ENCODE assay signal across 9 mouse cellular contexts in the genomic region with DNA sequence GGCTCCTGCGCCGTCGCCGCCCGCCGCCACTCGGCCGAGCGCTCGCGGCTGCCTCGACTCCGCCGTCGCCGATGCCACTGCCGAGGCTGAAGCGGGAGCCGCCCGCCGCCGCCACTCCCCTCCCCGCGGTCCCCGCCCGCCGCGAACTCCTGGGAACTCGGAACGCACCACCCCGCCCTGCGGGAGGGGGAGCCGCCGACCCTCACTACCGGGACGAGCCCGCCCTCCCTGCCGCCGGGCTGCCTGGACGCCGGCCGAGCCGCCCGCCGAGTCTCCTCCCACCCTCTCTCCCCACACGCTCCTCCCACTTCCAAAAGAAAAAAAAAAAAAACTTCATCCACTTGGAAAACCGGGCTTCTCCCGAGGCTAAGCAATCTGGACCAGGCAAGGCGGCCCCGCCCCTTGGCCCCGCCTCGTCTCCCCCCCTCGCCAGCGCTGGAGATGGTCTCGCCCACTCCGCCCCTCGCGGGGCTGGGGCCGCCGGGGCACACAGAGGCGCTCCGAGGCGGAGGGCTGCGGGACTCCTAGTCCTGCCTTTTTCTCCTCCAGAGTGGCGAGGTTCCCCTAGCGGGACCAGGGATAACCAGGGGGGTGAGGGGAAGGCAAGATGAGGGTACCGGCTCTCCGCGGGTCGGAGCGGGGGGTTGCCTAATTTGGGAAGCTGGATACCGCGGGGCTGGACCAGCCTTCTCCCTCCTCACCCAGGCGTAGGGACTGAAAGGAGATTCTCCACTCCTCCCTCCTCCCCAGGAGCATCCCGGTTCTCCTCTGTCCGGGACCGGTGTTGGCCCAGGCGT. TPM values are rescaled to one million over a fixed set of nuclear protein-coding genes. Genes with fewer than 3 reads are reported as not detected.
DNase-seq lines count a peak whose midpoint lies in the region; ATAC-seq and TF ChIP-seq lines count a peak whose summit lies in the region.
"Had no signal": no experiment of that assay in that cellular context is flagged by ENCODE, and none has a peak within 500 bp of the region (broad histone marks: within the 10 kb centered on the region; RNA-seq: fewer than 3 reads in every experiment).

No protein-coding gene starts in this region.

- H3K9ac ChIP-seq in hindbrain, embryonic 14.5 days: peak overlapping the region; percentile 84
- peak overlapping the region; percentile 85 for H3K9ac ChIP-seq in lung, postnatal 0 days (replicated peaks; ENCODE audit: low read depth)

- peak overlapping the region; percentile 83 for H3K4me2 ChIP-seq in hindbrain, embryonic 14.5 days (replicated peaks)
- peak overlapping the region; percentile 76 for H3K4me2 ChIP-seq in lung, postnatal 0 days (replicated peaks; ENCODE audit: low read depth, low read length)

- peak overlapping the region; percentile 90 for H3K27ac ChIP-seq in hindbrain, embryonic 14.5 days
- peak overlapping the region; percentile 94 for H3K27ac ChIP-seq in lung, postnatal 0 days (ENCODE audit: low read length)
- H3K27ac ChIP-seq: macrophage had no signal

- peak overlapping the region; percentile 98 for H3K4me3 ChIP-seq in hindbrain, embryonic 14.5 days (replicated peaks; ENCODE audit: low read length)
- peak overlapping the region; percentile 87 for H3K4me3 ChIP-seq in lung, postnatal 0 days (ENCODE audit: low read depth, low read length)

- no peaks in the 10 kb centered on the region for H3K36me3 ChIP-seq in hindbrain, embryonic 14.5 days (replicated peaks; ENCODE audit: control insufficient read depth, insufficient read depth)
- H3K36me3 ChIP-seq in lung, postnatal 0 days (ENCODE audit: insufficient read depth, low read length): no peaks in the 10 kb centered on the region; the same call in 1 of the 2 replicates

- ATAC-seq in hindbrain, embryonic 14.5 days (ENCODE audit: low FRiP score): peak; percentile 98
- ATAC-seq in lung, postnatal 0 days: peak; percentile 93

- no peak for TF ChIP-seq CTCF in lung, postnatal 0 days (IDR thresholded peaks at IDR 0.05)

- peak; percentile 20 for DNase-seq in T-cell, adult 2 months (ENCODE audit: low spot score)
- DNase-seq in cerebellum, postnatal 14 days: peak; percentile 97 to 99
- DNase-seq in frontal cortex, postnatal 36 days (ENCODE audit: low spot score in 2 of 2): peak; percentile 90 to 92
- peak; percentile 94 for DNase-seq in hindbrain, embryonic 14.5 days (ENCODE audit: low spot score)
- peak; percentile 90 to 94 for DNase-seq in layer of hippocampus, postnatal 14 days (ENCODE audit: low spot score in 2 of 2)
- DNase-seq in lung, postnatal 0 days (ENCODE audit: low spot score): peak; percentile 95
- peak; percentile 97 for DNase-seq in retina, embryonic 14.5 days (ENCODE audit: low spot score)
- peak; percentile 91 for DNase-seq in thymus, postnatal 4 days

- H3K4me1 ChIP-seq in hindbrain, embryonic 14.5 days (replicated peaks; ENCODE audit: control insufficient read depth, insufficient read depth, low read length): peaks cover 19% of the 10 kb centered on the region
- H3K4me1 ChIP-seq in lung, postnatal 0 days (ENCODE audit: insufficient read depth, low read depth, low read length): peaks cover 11% of the 10 kb centered on the region; the same call in 1 of the 2 replicates

- TF ChIP-seq EP300 in lung, postnatal 0 days (IDR thresholded peaks at IDR 0.05): no peak

- under 1% methylated on average over 60 of the region's 78 CpGs for WGBS in hindbrain, embryonic 14.5 days
- WGBS in lung, postnatal 0 days: 1% methylated on average over 44 of the region's 78 CpGs

- H3K9me3 ChIP-seq in hindbrain, embryonic 14.5 days (ENCODE audit: control insufficient read depth, low read length): no peaks in the 10 kb centered on the region
- no peaks in the 10 kb centered on the region for H3K9me3 ChIP-seq in lung, postnatal 0 days (ENCODE audit: low read length)

- H3K27me3 ChIP-seq in hindbrain, embryonic 14.5 days (ENCODE audit: control insufficient read depth, insufficient read depth, low read length): no peaks in the 10 kb centered on the region
- H3K27me3 ChIP-seq in lung, postnatal 0 days (replicated peaks; ENCODE audit: insufficient read depth, low read length): no peaks in the 10 kb centered on the region

RNA-seq across cellular contexts. Expression of gene Nectin3, which starts 1.2 kb away (rescaled TPM):
- polyA plus RNA-seq in hindbrain, embryonic 14.5 days (2014; fragmentation: Nextera tagmentation; extraction: Ambion mirVana): 34.4 and 37.0 TPM in 2 replicates
- total RNA-seq in layer of hippocampus, postnatal 14 days (2021): 10 to 100 TPM; 75.6 to 88.2 TPM
- 56.6 and 72.8 TPM in 2 replicates for polyA plus RNA-seq in lung, postnatal 0 days (2015; fragmentation: Nextera tagmentation; extraction: Ambion mirVana)
- polyA plus RNA-seq: macrophage had no signal

Comparison
In these comparisons a context has a peak if more than half of its experiments do, and no peak if none do; other contexts are left out.
1. Peak in every context shown above with its lines: DNase-seq, ATAC-seq, H3K4me3 ChIP-seq and H3K27ac ChIP-seq.
2. DNase-seq: peak in every context shown above with its lines; median percentile 98 in cerebellum, postnatal 14 days; 97 in retina, embryonic 14.5 days; 95 in lung, postnatal 0 days; 94 in hindbrain, embryonic 14.5 days; 92 in layer of hippocampus, postnatal 14 days; 91 in frontal cortex, postnatal 36 days; 91 in thymus, postnatal 4 days; 20 in T-cell, adult 2 months.